Mouse (Mus musculus): ENCODE data around the gene Ftsj1. TPM values are rescaled to one million over a fixed set of nuclear protein-coding genes. Genes with fewer than 3 reads are reported as not detected.

Ftsj1 gene
- 14.5 TPM for polyA plus RNA-seq (2014; fragmentation: Illumina TruSeq; extraction: RNeasy Lipid Tissue Mini Kit (QIAGEN cat#74804); ENCODE audit: insufficient read depth, low read depth, low replicate concordance)

GRCm38 (mm10) chrX:8252334-8253285 is at the start of gene Ftsj1:
Gene Ftsj1 (minus strand): TSS chrX:8252406.

GRCm38 (mm10) chrX:8271083-8271820 is 19.0 kb upstream of the Ftsj1 start, which contains the start of gene Slc38a5:
Gene Slc38a5 (plus strand): TSS chrX:8271133.

GRCm38 (mm10) chrX:8206015-8206693 is 46.1 kb downstream of the Ftsj1 start, which contains the start of gene Porcn:
Gene Porcn (minus strand): TSS chrX:8206525.

DNA sequence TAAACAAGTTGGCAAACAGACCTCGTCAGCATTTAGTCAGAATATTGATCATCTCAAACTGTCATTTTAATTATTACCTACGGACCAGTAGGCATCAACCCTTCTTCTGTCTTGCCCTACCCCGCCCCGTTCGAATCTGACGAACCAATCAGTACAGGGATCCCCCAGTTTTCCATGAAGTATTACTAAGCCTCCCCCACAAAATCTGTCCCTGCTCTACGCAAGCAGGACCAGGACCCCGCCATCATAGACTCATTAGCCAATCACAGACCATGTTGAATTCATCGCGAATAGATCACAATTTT is 58.8 kb downstream of the Ftsj1 start, which contains the start of gene Ebp:
Gene Ebp (minus strand): TSS at position 94 of the 305 bp plus-strand sequence.

Other genes starting within 250 kb of the Ftsj1 start
- gene Glod5, start 233.9 kb downstream of the Ftsj1 start, polyA plus RNA-seq (2014; fragmentation: Illumina TruSeq; extraction: RNeasy Lipid Tissue Mini Kit (QIAGEN cat#74804); ENCODE audit: insufficient read depth, low read depth, low replicate concordance): not detected
- 7.2 TPM for gene Suv39h1, start 177.6 kb downstream of the Ftsj1 start, polyA plus RNA-seq (2014; fragmentation: Illumina TruSeq; extraction: RNeasy Lipid Tissue Mini Kit (QIAGEN cat#74804); ENCODE audit: insufficient read depth, low read depth, low replicate concordance)
- gene Was, start 161.9 kb downstream of the Ftsj1 start, polyA plus RNA-seq (2014; fragmentation: Illumina TruSeq; extraction: RNeasy Lipid Tissue Mini Kit (QIAGEN cat#74804); ENCODE audit: insufficient read depth, low read depth, low replicate concordance): 8.4 TPM
- gene Wdr13, start 119.5 kb downstream of the Ftsj1 start, polyA plus RNA-seq (2014; fragmentation: Illumina TruSeq; extraction: RNeasy Lipid Tissue Mini Kit (QIAGEN cat#74804); ENCODE audit: insufficient read depth, low read depth, low replicate concordance): 16.6 TPM
- gene Rbm3, start 106.5 kb downstream of the Ftsj1 start, polyA plus RNA-seq (2014; fragmentation: Illumina TruSeq; extraction: RNeasy Lipid Tissue Mini Kit (QIAGEN cat#74804); ENCODE audit: insufficient read depth, low read depth, low replicate concordance): 236 TPM
- 3.7 TPM for gene Tbc1d25, start 76.2 kb downstream of the Ftsj1 start, polyA plus RNA-seq (2014; fragmentation: Illumina TruSeq; extraction: RNeasy Lipid Tissue Mini Kit (QIAGEN cat#74804); ENCODE audit: insufficient read depth, low read depth, low replicate concordance)
- 41.6 TPM for gene Ebp, start 58.9 kb downstream of the Ftsj1 start, polyA plus RNA-seq (2014; fragmentation: Illumina TruSeq; extraction: RNeasy Lipid Tissue Mini Kit (QIAGEN cat#74804); ENCODE audit: insufficient read depth, low read depth, low replicate concordance)
- gene Porcn, start 45.9 kb downstream of the Ftsj1 start, polyA plus RNA-seq (2014; fragmentation: Illumina TruSeq; extraction: RNeasy Lipid Tissue Mini Kit (QIAGEN cat#74804); ENCODE audit: insufficient read depth, low read depth, low replicate concordance): 14.2 TPM
- gene Slc38a5, start 18.7 kb upstream of the Ftsj1 start, polyA plus RNA-seq (2014; fragmentation: Illumina TruSeq; extraction: RNeasy Lipid Tissue Mini Kit (QIAGEN cat#74804); ENCODE audit: insufficient read depth, low read depth, low replicate concordance): 23.9 TPM
- not detected for gene Ssxb10, start 75.0 kb upstream of the Ftsj1 start, polyA plus RNA-seq (2014; fragmentation: Illumina TruSeq; extraction: RNeasy Lipid Tissue Mini Kit (QIAGEN cat#74804); ENCODE audit: insufficient read depth, low read depth, low replicate concordance)
- gene Ssxb9, start 114.6 kb upstream of the Ftsj1 start, polyA plus RNA-seq (2014; fragmentation: Illumina TruSeq; extraction: RNeasy Lipid Tissue Mini Kit (QIAGEN cat#74804); ENCODE audit: insufficient read depth, low read depth, low replicate concordance): not detected
- gene Ssxb1, start 160.9 kb upstream of the Ftsj1 start, polyA plus RNA-seq (2014; fragmentation: Illumina TruSeq; extraction: RNeasy Lipid Tissue Mini Kit (QIAGEN cat#74804); ENCODE audit: insufficient read depth, low read depth, low replicate concordance): not detected
- not detected for gene Ssxb2, start 209.3 kb upstream of the Ftsj1 start, polyA plus RNA-seq (2014; fragmentation: Illumina TruSeq; extraction: RNeasy Lipid Tissue Mini Kit (QIAGEN cat#74804); ENCODE audit: insufficient read depth, low read depth, low replicate concordance)

All from lung, adult 10 weeks (tissue).